Mouse (Mus musculus) c-Kit-positive CD71-positive TER-119-positive erythroid progenitor cells, embryonic 14.5 days (primary cell): ENCODE measurements around the gene Aatk.

Experiments used
- DNase-seq: peaks from one replicate; pipeline ENCODE4 v3.0.0-alpha.2; 2013; ENCODE audit warnings: low spot score

Aatk gene

GRCm38 (mm10) chr11:120046553-120047191 is at the start of gene Aatk:
Gene Aatk, minus strand, starts transcription at chr11:120047167.
- DNase-seq, result no peak

- DNase-seq, result no peak
Observed at GRCm38 (mm10) chr11:120092817-120093591, 46.0 kb upstream of the Aatk start.

GRCm38 (mm10) chr11:120090661-120091060 is 43.7 kb upstream of the Aatk start:
- DNase-seq, result no peak

DNA sequence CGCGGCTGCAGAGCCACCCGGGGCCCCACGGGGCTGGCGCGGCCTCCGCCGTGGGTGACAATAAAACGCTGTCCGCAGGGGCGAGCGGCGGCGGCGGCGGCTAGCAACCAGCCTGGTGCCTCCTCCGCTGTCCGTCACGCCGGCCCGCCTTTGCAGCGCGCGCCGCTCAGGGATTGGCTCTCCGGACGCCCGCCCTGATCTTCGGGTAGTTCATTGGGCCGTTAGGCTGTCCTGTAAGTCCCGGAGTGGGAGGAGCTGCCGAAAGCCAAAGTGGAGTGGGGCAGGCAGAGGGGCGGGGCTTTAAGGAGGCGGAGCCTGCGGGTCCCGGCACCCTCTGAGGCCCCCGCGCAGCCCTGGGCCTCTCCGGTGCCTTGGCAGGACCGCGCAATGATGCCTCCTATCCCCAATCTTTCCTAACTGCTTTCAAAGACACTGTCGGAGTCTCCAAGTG is 39.8 kb upstream of the Aatk start, which contains the start of gene Cep131:
Gene Cep131, minus strand, starts transcription at position 126 of the 451 bp plus-strand sequence.
- DNase-seq, result peak; percentile 97

- DNase-seq, result no peak
Observed at GRCm38 (mm10) chr11:120085891-120086627, 39.1 kb upstream of the Aatk start.

DNA sequence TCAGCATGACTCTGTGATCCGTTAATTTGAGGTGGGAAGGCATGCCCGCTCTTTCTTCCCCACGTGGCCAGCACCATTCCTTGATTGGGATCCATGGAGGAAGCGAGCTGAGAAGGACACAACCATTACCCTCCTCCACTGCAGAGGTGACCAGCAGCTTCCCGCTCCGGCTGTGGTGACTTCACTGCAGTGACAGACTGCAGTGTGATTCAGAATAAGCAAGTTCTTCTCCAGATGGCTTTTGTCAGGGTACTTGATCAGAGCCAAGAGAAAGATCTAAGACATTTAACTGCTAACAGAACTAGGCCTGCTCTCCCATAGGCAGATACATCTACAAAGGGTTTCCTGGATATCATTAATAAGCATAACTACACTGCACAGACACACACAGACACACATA is 33.3 kb upstream of the Aatk start:
- no peak for DNase-seq

DNA sequence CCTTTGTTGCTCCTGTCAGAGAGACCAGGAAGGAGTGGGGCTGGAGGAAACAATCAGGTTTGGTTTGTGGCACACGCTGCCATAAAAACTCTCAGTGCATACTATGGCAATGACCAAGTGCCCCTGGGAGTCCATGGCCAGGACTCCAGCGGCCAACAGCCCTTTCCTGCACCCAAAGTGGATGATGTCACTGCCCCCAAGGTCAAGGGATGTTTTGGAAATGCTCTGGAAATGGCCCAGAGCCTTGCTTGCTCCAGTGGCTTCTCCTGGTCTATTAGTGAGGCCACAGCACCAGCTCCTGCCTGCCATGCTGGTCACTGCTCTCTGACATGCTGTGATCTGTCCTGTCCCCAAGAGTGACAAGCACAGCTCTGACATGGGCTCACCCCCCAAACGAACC is 29.2 kb upstream of the Aatk start:
- no peak for DNase-seq

GRCm38 (mm10) chr11:120072986-120073647 is 26.1 kb upstream of the Aatk start:
- DNase-seq, result no peak

GRCm38 (mm10) chr11:120071731-120072320 is 24.9 kb upstream of the Aatk start:
- no peak for DNase-seq

DNA sequence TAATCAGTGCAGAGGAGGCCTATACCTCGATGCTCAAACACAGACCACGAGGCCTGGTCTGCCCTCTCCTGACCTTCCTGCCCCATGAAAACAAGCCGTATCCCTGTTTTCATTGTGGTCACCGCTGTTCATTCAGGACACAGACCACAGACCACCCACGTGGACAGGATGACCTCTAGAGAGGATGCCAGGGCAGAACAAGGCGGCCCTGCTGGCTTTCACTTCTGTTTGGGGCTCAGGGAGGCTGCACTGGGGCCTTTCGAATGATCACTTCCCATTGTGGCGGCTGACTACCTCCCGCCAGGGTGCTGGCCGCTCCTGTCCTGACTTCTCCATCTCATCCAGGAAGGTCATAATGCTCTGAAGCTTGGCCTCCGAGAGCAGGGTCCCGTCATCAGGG is 24.1 kb upstream of the Aatk start:
- DNase-seq, result no peak

- no peak for DNase-seq
Observed at GRCm38 (mm10) chr11:120070286-120070930, 23.4 kb upstream of the Aatk start.

GRCm38 (mm10) chr11:120069261-120069660 is 22.3 kb upstream of the Aatk start:
- no peak for DNase-seq

- no peak for DNase-seq
Observed at GRCm38 (mm10) chr11:120067834-120068233, 20.9 kb upstream of the Aatk start.

DNA sequence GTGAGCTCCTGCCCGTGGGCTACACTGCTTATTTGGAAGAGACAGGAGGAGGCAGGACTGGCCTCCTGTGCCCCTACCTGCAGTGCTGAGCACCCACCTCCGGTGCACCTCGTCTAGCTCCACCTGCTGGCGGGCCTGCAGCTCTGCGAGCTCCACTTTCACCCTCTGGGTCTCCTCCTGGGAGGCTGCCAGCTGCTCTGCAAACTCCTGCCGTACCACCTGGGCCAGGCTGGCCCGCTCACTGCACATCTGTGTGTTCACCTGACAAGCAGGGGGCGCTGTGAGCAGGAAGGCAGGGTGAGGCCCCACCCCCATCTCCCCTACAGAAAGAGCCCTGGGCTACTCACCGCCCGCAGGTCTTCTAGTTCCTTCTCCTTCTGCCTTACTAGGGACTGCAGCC is 18.3 kb upstream of the Aatk start:
- DNase-seq, result peak; percentile 13

DNA sequence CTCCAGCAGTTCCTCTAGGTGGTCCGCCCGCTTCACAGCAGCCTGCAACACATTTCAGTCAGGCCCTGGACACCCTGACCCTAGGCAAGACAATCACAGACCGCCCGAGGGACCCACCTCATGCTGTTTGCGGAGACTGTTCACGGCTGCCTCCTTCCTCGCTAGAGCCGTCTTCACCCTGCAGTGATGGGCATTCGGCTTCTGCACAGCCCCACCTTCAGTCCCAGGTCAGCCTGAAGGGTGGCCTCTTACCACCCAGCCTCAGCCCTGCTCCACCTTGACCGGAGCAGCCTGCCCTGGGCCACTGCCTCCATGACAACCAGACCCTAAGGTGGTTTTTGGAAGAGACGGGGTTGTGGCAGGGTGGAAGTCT is 17.7 kb upstream of the Aatk start:
- no peak for DNase-seq

DNA sequence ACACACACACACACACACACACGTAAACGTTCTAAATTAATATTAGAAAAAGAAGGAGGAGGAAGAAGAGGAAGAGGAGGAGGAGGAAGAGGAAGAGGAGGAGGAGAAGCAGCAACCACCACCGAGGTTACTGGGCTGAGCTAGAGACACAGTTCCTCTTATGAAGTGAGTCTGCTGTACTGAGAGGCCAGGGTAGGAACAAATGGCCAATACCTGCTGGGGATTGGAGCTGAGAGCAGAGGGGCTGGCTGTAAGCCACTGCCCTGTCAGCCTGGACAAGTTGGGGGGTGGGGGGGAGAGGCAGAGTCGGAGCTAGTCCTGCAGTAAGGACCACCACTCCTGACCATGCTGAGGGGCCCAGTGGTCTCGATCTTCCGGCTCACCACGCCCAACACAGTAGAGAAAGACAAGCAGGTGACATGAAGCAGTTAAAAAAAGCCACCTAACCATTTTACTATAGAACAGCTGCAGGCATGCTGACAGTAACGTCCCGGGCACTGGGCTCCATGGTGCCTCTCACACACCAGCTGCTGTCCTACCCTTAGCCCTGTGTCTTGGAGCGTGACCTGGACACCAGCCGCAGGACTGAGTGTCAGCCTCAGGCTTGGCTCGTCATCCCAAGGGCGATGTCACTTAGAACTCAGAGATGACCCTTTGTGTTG is 17.2 kb upstream of the Aatk start:
- no peak for DNase-seq

DNA sequence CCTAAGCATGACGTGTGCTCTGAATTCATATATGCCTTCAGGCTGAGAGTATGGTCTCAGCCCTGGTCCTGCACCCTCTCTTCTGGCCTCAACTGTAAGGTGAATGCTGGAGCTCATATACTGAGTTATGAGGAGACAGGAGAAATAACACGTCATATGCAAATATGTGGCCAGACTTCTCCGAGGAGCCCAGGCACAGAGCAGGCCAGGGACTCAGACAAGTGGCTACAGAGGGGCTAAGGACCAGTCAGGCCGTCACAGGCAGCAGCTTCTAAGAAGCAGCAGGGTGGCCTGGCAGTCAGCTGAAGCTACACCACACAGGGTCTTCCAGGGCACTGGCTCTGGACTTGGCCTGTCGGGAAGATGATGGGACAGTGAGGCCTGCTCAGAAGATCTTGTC is 16.4 kb upstream of the Aatk start:
- DNase-seq, result no peak

GRCm38 (mm10) chr11:120060634-120061033 is 13.7 kb upstream of the Aatk start:
- no peak for DNase-seq

DNA sequence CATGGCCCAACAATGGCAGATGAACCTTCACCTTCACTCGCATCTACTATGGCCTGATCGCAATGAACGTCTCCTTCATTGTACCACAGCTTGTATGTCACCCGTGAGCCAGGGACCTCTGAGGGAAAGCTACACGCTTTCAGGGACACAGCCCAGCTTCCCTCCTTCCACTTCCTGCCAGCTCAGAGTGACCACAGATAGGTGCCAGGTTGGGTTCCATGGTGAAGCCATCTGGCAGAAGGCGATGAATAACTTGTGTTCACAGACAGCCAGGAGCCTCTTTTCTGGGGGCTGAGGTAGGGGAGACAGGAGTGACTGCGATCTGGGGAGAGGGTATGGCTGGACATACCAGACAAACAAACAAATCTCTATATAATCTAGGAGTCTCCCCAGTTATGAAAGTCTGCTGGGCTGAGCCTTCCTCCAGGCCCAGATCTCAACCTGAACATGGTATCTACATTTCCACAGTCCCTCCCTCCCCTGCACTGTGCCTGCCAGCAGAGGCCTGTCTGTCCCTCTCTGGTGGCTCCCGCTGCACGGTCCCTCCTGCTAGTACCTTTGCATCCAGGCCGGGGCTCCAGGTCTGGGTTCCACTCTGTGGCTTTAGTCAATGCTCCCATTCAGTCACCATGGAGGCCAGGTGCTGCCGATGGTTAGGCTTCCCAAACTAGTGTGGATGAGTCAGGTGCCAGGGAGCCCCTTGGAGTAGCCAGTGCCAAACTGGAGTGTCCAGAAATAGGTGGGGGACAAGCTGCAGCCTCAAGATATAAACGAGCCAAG is 9.2 kb upstream of the Aatk start:
- no peak for DNase-seq

GRCm38 (mm10) chr11:120053846-120054245 is 6.9 kb upstream of the Aatk start:
- no peak for DNase-seq
